Comparison of ENCODE assay signal across 17 mouse cellular contexts in genomic region chr1:52520131-52520530, GRCm38 (mm10).
"Had no signal": no experiment of that assay in that cellular context is flagged by ENCODE, and none has a peak within 500 bp of the region (broad histone marks: within the 10 kb centered on the region; RNA-seq: fewer than 3 reads in every experiment).

No protein-coding gene starts in this region.

- H3K4me1 ChIP-seq: liver, embryonic 13.5 days; midbrain, embryonic 10.5 days had no signal

- H3K9ac ChIP-seq: liver, embryonic 13.5 days; midbrain, embryonic 13.5 days; neural tube, embryonic 13.5 days had no signal

- H3K9me3 ChIP-seq: liver, embryonic 13.5 days; midbrain, embryonic 10.5 days; midbrain, embryonic 13.5 days; neural tube, embryonic 13.5 days had no signal

- H3K27ac ChIP-seq: left cerebral cortex, adult 2 months; liver, embryonic 13.5 days; midbrain, embryonic 10.5 days; midbrain, embryonic 13.5 days; neural tube, embryonic 13.5 days had no signal

- H3K4me3 ChIP-seq: left cerebral cortex, adult 2 months; liver, embryonic 13.5 days; megakaryocyte, embryonic 14.5 days; midbrain, embryonic 10.5 days; midbrain, embryonic 13.5 days; myocyte; neural tube, embryonic 13.5 days had no signal

- H3K27me3 ChIP-seq: liver, embryonic 13.5 days; megakaryocyte, embryonic 14.5 days; midbrain, embryonic 13.5 days; neural tube, embryonic 13.5 days had no signal

- ATAC-seq: lung, postnatal 0 days; midbrain, embryonic 13.5 days; midbrain, embryonic 16.5 days had no signal

- H3K4me2 ChIP-seq: liver, embryonic 13.5 days; midbrain, embryonic 13.5 days; neural tube, embryonic 13.5 days had no signal

- H3K36me3 ChIP-seq: liver, embryonic 13.5 days; midbrain, embryonic 10.5 days; midbrain, embryonic 13.5 days; neural tube, embryonic 13.5 days had no signal

- DNase-seq: kidney, adult 9 months; kidney, postnatal 14 days; kidney, postnatal 4 days; layer of hippocampus, postnatal 36 days; liver, embryonic 13.5 days; lung, adult 2 months; lung, postnatal 36 days; thymus, adult 18-20 months; thymus, postnatal 36 days had no signal
